Mouse (Mus musculus) intestine, embryonic 14.5 days (tissue): ENCODE measurements around the gene Cfdp1. TPM values are rescaled to one million over a fixed set of nuclear protein-coding genes. Genes with fewer than 3 reads are reported as not detected.

Source experiments
- ATAC-seq: fragments of 200-750 bp; cut with Nextera tagmentation; replicated peaks from 2 replicates; pipeline ENCODE4 v1.8.0; 2017; ENCODE audit warnings: low read depth, moderate number of reproducible peaks, moderate TSS enrichment, moderate library complexity; ENCODE audit not compliant: low FRiP score, low TSS enrichment
- DNase-seq: peaks from one replicate; pipeline ENCODE4 v3.0.0-alpha.2; 2018; ENCODE audit warnings: low spot score
- H3K27ac ChIP-seq: fragments of 300-500 bp; sonication (generic); 2 replicates; pipeline ENCODE4 v1.5.1; 2014; ENCODE audit warnings: low read depth, mild to moderate bottlenecking, control low read depth
- H3K27me3 ChIP-seq: fragments of 300-500 bp; sonication (generic); replicated peaks from 2 replicates; pipeline ENCODE4 v1.6.1; 2014; ENCODE audit warnings: low read length, control low read depth; ENCODE audit not compliant: control insufficient read depth, insufficient read depth
- H3K36me3 ChIP-seq: fragments of 300-500 bp; sonication (generic); 2 replicates; pipeline ENCODE4 v1.6.1; 2014; ENCODE audit warnings: low read length, control low read depth; ENCODE audit not compliant: control insufficient read depth, insufficient read depth
- H3K4me1 ChIP-seq: fragments of 300-500 bp; sonication (generic); replicated peaks from 2 replicates; pipeline ENCODE4 v1.6.1; 2014; ENCODE audit warnings: low read length, control low read depth, mixed read lengths; ENCODE audit not compliant: control insufficient read depth, insufficient read depth
- H3K4me2 ChIP-seq: fragments of 300-500 bp; sonication (generic); 2 replicates; pipeline ENCODE4 v1.6.1; 2014; ENCODE audit warnings: low read length
- H3K4me3 ChIP-seq: fragments of 300-500 bp; sonication (generic); 2 replicates; pipeline ENCODE4 v1.5.1; 2014; ENCODE audit warnings: low read depth, low read length, control low read depth, mixed read lengths
- H3K9ac ChIP-seq: fragments of 300-500 bp; sonication (generic); 2 replicates; pipeline ENCODE4 v1.6.1; 2014; ENCODE audit warnings: mild to moderate bottlenecking, low read length
- H3K9me3 ChIP-seq: fragments of 300-500 bp; sonication (generic); 2 replicates; pipeline ENCODE4 v1.6.1; 2016; ENCODE audit warnings: low read length, control low read depth; ENCODE audit not compliant: control insufficient read depth
- WGBS: fragments of 180-500 bp; shearing (Covaris S2); extraction: QIAGEN DNeasy Blood & Tissue Kit; methylation state at CpG from one replicate; pipeline ENCODE4 v1.1.7; 2014; 5-methylcytosine and 5-hydroxymethylcytosine counted together
- polyA plus RNA-seq: library from polyadenylated mRNA; unstranded; fragments of >200 nt; fragmentation: Nextera tagmentation; extraction: Ambion mirVana; gene quantifications from 2 replicates; pipeline ENCODE4 v1.2.1, GENCODE M21; 2014

The Cfdp1 gene
- polyA plus RNA-seq, 1 experiment from 2014 or later: 166 TPM

GRCm38 (mm10) chr8:111818556-111818955 lies 35.5 kb downstream of the Cfdp1 start:
- ATAC-seq: no peak
- H3K27ac ChIP-seq: no peak overlapping the region
- no peaks in the 10 kb centered on the region for H3K4me1 ChIP-seq
- no peak overlapping the region for H3K4me2 ChIP-seq
- WGBS: 96% methylated on average over 3 of the region's 3 CpGs
- no peaks in the 10 kb centered on the region for H3K9me3 ChIP-seq
- H3K27me3 ChIP-seq: no peaks in the 10 kb centered on the region
- H3K36me3 ChIP-seq: peaks cover 45% of the 10 kb centered on the region
- H3K4me3 ChIP-seq: no peak overlapping the region
- no peak overlapping the region for H3K9ac ChIP-seq
- DNase-seq: no peak

- no peak overlapping the region for H3K27ac ChIP-seq
- ATAC-seq (no peak), DNase-seq (no peak)
- no peaks in the 10 kb centered on the region for H3K9me3 ChIP-seq
- H3K4me2 ChIP-seq: no peak overlapping the region
- H3K36me3 ChIP-seq: peaks cover 41% of the 10 kb centered on the region
- H3K4me1 ChIP-seq: no peaks in the 10 kb centered on the region
- no peak overlapping the region for H3K4me3 ChIP-seq
- 90% methylated on average over 4 of the region's 4 CpGs for WGBS
- no peak overlapping the region for H3K9ac ChIP-seq
- no peaks in the 10 kb centered on the region for H3K27me3 ChIP-seq
Observed at GRCm38 (mm10) chr8:111815078-111815477, 39.0 kb downstream of the Cfdp1 start.

GRCm38 (mm10) chr8:111813818-111814217 lies 40.3 kb downstream of the Cfdp1 start:
- peaks cover 35% of the 10 kb centered on the region for H3K36me3 ChIP-seq
- DNase-seq: no peak
- no peak overlapping the region for H3K27ac ChIP-seq
- 96% methylated on average over 9 of the region's 9 CpGs for WGBS
- no peak overlapping the region for H3K9ac ChIP-seq
- no peaks in the 10 kb centered on the region for H3K4me1 ChIP-seq
- H3K4me3 ChIP-seq: no peak overlapping the region
- ATAC-seq: no peak
- no peak overlapping the region for H3K4me2 ChIP-seq
- H3K9me3 ChIP-seq: no peaks in the 10 kb centered on the region
- H3K27me3 ChIP-seq: no peaks in the 10 kb centered on the region

GRCm38 (mm10) chr8:111812835-111813234 lies 41.3 kb downstream of the Cfdp1 start:
- Histone ChIP-seq H3K4me1 (no peaks in the 10 kb centered on the region), H3K4me3 (no peak overlapping the region), H3K9ac (no peak overlapping the region), H3K27me3 (no peaks in the 10 kb centered on the region), H3K9me3 (no peaks in the 10 kb centered on the region), H3K36me3 (peaks cover 35% of the 10 kb centered on the region), H3K4me2 (no peak overlapping the region), H3K27ac (no peak overlapping the region)
- ATAC-seq (no peak), DNase-seq (no peak)
- 80% methylated on average over 1 of the region's 1 CpGs for WGBS

- no peak for ATAC-seq
- H3K4me3 ChIP-seq: no peak overlapping the region
- no peaks in the 10 kb centered on the region for H3K27me3 ChIP-seq
- no peaks in the 10 kb centered on the region for H3K9me3 ChIP-seq
- no peak for DNase-seq
- peaks cover 34% of the 10 kb centered on the region for H3K36me3 ChIP-seq
- no peak overlapping the region for H3K9ac ChIP-seq
- 84% methylated on average over 2 of the region's 2 CpGs for WGBS
- H3K4me2 ChIP-seq: no peak overlapping the region
- no peak overlapping the region for H3K27ac ChIP-seq
- no peaks in the 10 kb centered on the region for H3K4me1 ChIP-seq
Observed at GRCm38 (mm10) chr8:111810656-111811336, 43.3 kb downstream of the Cfdp1 start.

GRCm38 (mm10) chr8:111808891-111809622 lies 45.0 kb downstream of the Cfdp1 start:
- Histone ChIP-seq H3K9ac (no peak overlapping the region), H3K9me3 (no peaks in the 10 kb centered on the region), H3K4me2 (no peak overlapping the region), H3K4me3 (no peak overlapping the region), H3K36me3 (peaks cover 17% of the 10 kb centered on the region), H3K27ac (no peak overlapping the region), H3K27me3 (no peaks in the 10 kb centered on the region), H3K4me1 (no peaks in the 10 kb centered on the region; the same call in 1 of the 2 replicates)
- DNase-seq (no peak), ATAC-seq (no peak)
- WGBS: 91% methylated on average over 3 of the region's 3 CpGs

- WGBS: 91% methylated on average over 3 of the region's 3 CpGs
Observed at GRCm38 (mm10) chr8:111808006-111808405, 46.1 kb downstream of the Cfdp1 start.

GRCm38 (mm10) chr8:111803362-111803761 lies 50.7 kb downstream of the Cfdp1 start:
- no peaks in the 10 kb centered on the region; the same call in 1 of the 2 replicates for H3K4me1 ChIP-seq
- ATAC-seq (no peak), DNase-seq (no peak)
- WGBS: 64% methylated on average over 8 of the region's 8 CpGs
- H3K36me3 ChIP-seq: 0 out of 2 replicates have a peak, but pooled peaks cover 6% of the 10 kb centered on the region
- peak overlapping the region; percentile 19; the same call in 1 of the 2 replicates for H3K27ac ChIP-seq
- no peak overlapping the region for H3K4me3 ChIP-seq
- no peak overlapping the region for H3K4me2 ChIP-seq
- H3K9me3 ChIP-seq: no peaks in the 10 kb centered on the region
- H3K27me3 ChIP-seq: no peaks in the 10 kb centered on the region
- no peak overlapping the region for H3K9ac ChIP-seq

More at GRCm38 (mm10) chr8:111808006-111808405, 46.1 kb downstream of the Cfdp1 start:
- Histone ChIP-seq H3K9ac (no peak overlapping the region), H3K4me2 (no peak overlapping the region), H3K27me3 (no peaks in the 10 kb centered on the region), H3K4me1 (no peaks in the 10 kb centered on the region; the same call in 1 of the 2 replicates), H3K36me3 (peaks cover 8% of the 10 kb centered on the region; the same call in 1 of the 2 replicates), H3K4me3 (no peak overlapping the region), H3K27ac (no peak overlapping the region), H3K9me3 (no peaks in the 10 kb centered on the region)
- no peak for DNase-seq
- no peak for ATAC-seq
